Mouse (Mus musculus) embryonic facial prominence, embryonic 15.5 days (tissue): Measurements from ENCODE around the gene Tekt5. TPM values are rescaled to one million over a fixed set of nuclear protein-coding genes. Genes with fewer than 3 reads are reported as not detected.

Experiments used
- ATAC-seq: fragments of 200-750 bp; cut with Nextera tagmentation; 2 replicates; pipeline ENCODE4 v1.8.0; 2017; ENCODE audit warnings: low read depth, moderate TSS enrichment; ENCODE audit not compliant: insufficient number of reproducible peaks, low FRiP score, low TSS enrichment
- H3K27ac ChIP-seq: fragments of 300-500 bp; sonication (generic); replicated peaks from 2 replicates; pipeline ENCODE4 v1.5.1; 2015; ENCODE audit warnings: mild to moderate bottlenecking, inconsistent platforms
- H3K27me3 ChIP-seq: fragments of 300-500 bp; sonication (generic); 2 replicates; pipeline ENCODE4 v1.6.1; 2015; ENCODE audit warnings: inconsistent platforms
- H3K36me3 ChIP-seq: fragments of 300-500 bp; sonication (generic); 2 replicates; pipeline ENCODE4 v1.6.1; 2015; ENCODE audit warnings: mild to moderate bottlenecking, inconsistent platforms
- H3K4me1 ChIP-seq: fragments of 300-500 bp; sonication (generic); 2 replicates; pipeline ENCODE4 v1.6.1; 2015; ENCODE audit warnings: inconsistent platforms
- H3K4me2 ChIP-seq: fragments of 300-500 bp; sonication (generic); replicated peaks from 2 replicates; pipeline ENCODE4 v1.6.1; 2015; ENCODE audit warnings: mild to moderate bottlenecking, inconsistent platforms
- H3K4me3 ChIP-seq: fragments of 300-500 bp; sonication (generic); replicated peaks from 2 replicates; pipeline ENCODE4 v1.5.1; 2015; ENCODE audit warnings: mild to moderate bottlenecking, inconsistent platforms
- H3K9ac ChIP-seq: fragments of 300-500 bp; sonication (generic); 2 replicates; pipeline ENCODE4 v1.6.1; 2015; ENCODE audit warnings: inconsistent platforms
- H3K9me3 ChIP-seq: fragments of 300-500 bp; sonication (generic); replicated peaks from 2 replicates; pipeline ENCODE4 v1.6.1; 2016; ENCODE audit warnings: inconsistent platforms
- WGBS: fragments of 180-500 bp; shearing (Covaris S2); methylation state at CpG from one replicate; pipeline ENCODE4 v1.1.7; 2015; 5-methylcytosine and 5-hydroxymethylcytosine counted together
- polyA plus RNA-seq: library from polyadenylated mRNA; unstranded; fragments of >200 nt; fragmentation: Nextera tagmentation; extraction: Ambion mirVana; gene quantifications from 2 replicates; pipeline ENCODE4 v1.2.1, GENCODE M21; 2015

Tekt5 gene
- polyA plus RNA-seq, 1 experiment from 2014 or later: 2.6 TPM

GRCm38 (mm10) chr16:10416866-10417265 lies 21.6 kb upstream of the Tekt5 start:
- no peaks in the 10 kb centered on the region for H3K9me3 ChIP-seq

DNA sequence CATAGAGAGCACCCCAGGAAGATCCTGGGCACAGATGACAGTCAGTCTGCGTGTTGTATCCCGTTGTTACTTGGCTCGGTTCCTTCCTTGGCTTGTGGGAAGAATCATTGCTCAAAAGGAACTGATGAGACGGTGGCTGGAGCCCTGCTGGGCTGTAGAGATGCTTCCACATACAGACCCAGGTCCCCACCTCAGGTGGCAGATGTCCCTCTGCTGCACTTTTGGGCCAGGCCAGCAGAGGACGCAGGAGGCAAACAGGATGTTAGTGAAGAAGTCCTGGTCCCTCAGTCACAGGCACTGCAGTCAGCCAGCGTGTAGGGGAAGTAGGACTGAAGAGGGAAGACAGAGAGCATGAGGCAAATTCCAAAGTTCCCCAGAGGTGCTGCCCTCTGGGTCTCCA lies 20.7 kb upstream of the Tekt5 start:
- Histone ChIP-seq H3K4me3 (no peak overlapping the region), H3K4me2 (no peak overlapping the region), H3K36me3 (peaks cover 74% of the 10 kb centered on the region), H3K9me3 (no peaks in the 10 kb centered on the region), H3K9ac (no peak overlapping the region), H3K27me3 (no peaks in the 10 kb centered on the region), H3K4me1 (peaks cover 9% of the 10 kb centered on the region), H3K27ac (no peak overlapping the region)
- WGBS: 73% methylated on average over 6 of the region's 6 CpGs
- no peak for ATAC-seq

More at GRCm38 (mm10) chr16:10416866-10417265, 21.6 kb upstream of the Tekt5 start:
- Histone ChIP-seq H3K27ac (no peak overlapping the region), H3K36me3 (peaks cover 83% of the 10 kb centered on the region), H3K4me1 (peaks cover 9% of the 10 kb centered on the region), H3K27me3 (no peaks in the 10 kb centered on the region), H3K9ac (no peak overlapping the region), H3K4me3 (no peak overlapping the region), H3K4me2 (no peak overlapping the region)
- 96% methylated on average over 4 of the region's 4 CpGs for WGBS
- no peak for ATAC-seq

GRCm38 (mm10) chr16:10411764-10412746 lies 16.8 kb upstream of the Tekt5 start, which contains the start of gene Nubp1:
TSS of gene Nubp1 (plus strand) at chr16:10411948.
- Histone ChIP-seq H3K27ac (peak within 1 kb of the TSS; percentile 93), H3K36me3 (peaks cover 36% of the 10 kb centered on the region), H3K4me2 (peak within 1 kb of the TSS; percentile 75), H3K27me3 (no peaks in the 10 kb centered on the region), H3K4me1 (peaks cover 9% of the 10 kb centered on the region), H3K9ac (peak within 1 kb of the TSS; percentile 71), H3K4me3 (peak within 1 kb of the TSS; percentile 93), H3K9me3 (no peaks in the 10 kb centered on the region)
- WGBS: 2% methylated on average over 56 of the region's 56 CpGs
- ATAC-seq: peak; percentile 95

- Histone ChIP-seq H3K9me3 (no peaks in the 10 kb centered on the region), H3K27ac (no peak overlapping the region), H3K4me1 (peaks cover 9% of the 10 kb centered on the region), H3K27me3 (peaks cover 9% of the 10 kb centered on the region), H3K9ac (no peak overlapping the region), H3K4me3 (no peak overlapping the region), H3K4me2 (no peak overlapping the region), H3K36me3 (no peaks in the 10 kb centered on the region)
- 27% methylated on average over 7 of the region's 7 CpGs for WGBS
- no peak for ATAC-seq
Measured at GRCm38 (mm10) chr16:10399160-10399559, 3.9 kb upstream of the Tekt5 start.

- H3K9ac ChIP-seq: no peak overlapping the region
- no peak overlapping the region for H3K4me2 ChIP-seq
- H3K4me3 ChIP-seq: no peak overlapping the region
- H3K36me3 ChIP-seq: no peaks in the 10 kb centered on the region
- H3K9me3 ChIP-seq: no peaks in the 10 kb centered on the region
- ATAC-seq: no peak
- H3K27me3 ChIP-seq: peaks cover 9% of the 10 kb centered on the region
- 63% methylated on average over 5 of the region's 5 CpGs for WGBS
- peaks cover 9% of the 10 kb centered on the region for H3K4me1 ChIP-seq
- H3K27ac ChIP-seq: no peak overlapping the region
Measured at GRCm38 (mm10) chr16:10398755-10399154, 3.5 kb upstream of the Tekt5 start.

DNA sequence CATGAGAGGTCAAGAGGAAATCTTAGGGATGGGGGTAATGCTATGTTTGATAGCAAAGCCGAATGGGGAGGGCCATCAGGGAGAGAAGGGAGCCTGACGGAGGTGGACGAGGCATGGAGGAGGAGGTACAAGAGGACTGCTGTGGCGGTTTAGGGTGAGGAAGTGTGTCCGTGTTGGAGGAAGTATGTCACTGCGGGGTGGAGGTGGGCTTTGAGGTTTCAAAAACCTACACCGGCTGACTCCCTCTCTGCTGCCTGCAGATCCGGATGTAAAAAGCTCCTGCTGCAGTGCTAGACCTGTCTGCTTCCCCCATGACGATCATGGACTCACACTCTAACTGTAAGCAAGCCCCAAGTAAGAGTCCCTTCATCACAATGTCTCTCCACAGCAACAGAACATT lies 2.7 kb downstream of the Tekt5 start:
- peaks cover 9% of the 10 kb centered on the region for H3K4me1 ChIP-seq
- no peaks in the 10 kb centered on the region for H3K9me3 ChIP-seq
- no peaks in the 10 kb centered on the region for H3K36me3 ChIP-seq
- 73% methylated on average over 9 of the region's 9 CpGs for WGBS
- H3K9ac ChIP-seq: no peak overlapping the region
- H3K4me2 ChIP-seq: no peak overlapping the region
- H3K4me3 ChIP-seq: no peak overlapping the region
- peaks cover 9% of the 10 kb centered on the region for H3K27me3 ChIP-seq
- no peak overlapping the region for H3K27ac ChIP-seq
- ATAC-seq: no peak

GRCm38 (mm10) chr16:10388634-10389365 lies 6.5 kb downstream of the Tekt5 start:
- no peak overlapping the region for H3K9ac ChIP-seq
- no peaks in the 10 kb centered on the region for H3K27me3 ChIP-seq
- no peak overlapping the region for H3K4me2 ChIP-seq
- no peaks in the 10 kb centered on the region for H3K36me3 ChIP-seq
- 93% methylated on average over 6 of the region's 6 CpGs for WGBS
- H3K27ac ChIP-seq: no peak overlapping the region
- no peak for ATAC-seq
- no peaks in the 10 kb centered on the region for H3K9me3 ChIP-seq
- no peak overlapping the region for H3K4me3 ChIP-seq
- peaks cover 15% of the 10 kb centered on the region for H3K4me1 ChIP-seq

GRCm38 (mm10) chr16:10385261-10385660 lies 10.0 kb downstream of the Tekt5 start:
- ATAC-seq: no peak
- H3K4me1 ChIP-seq: peaks cover 15% of the 10 kb centered on the region
- H3K36me3 ChIP-seq: no peaks in the 10 kb centered on the region
- H3K9ac ChIP-seq: no peak overlapping the region
- no peaks in the 10 kb centered on the region for H3K9me3 ChIP-seq
- H3K4me2 ChIP-seq: no peak overlapping the region
- 60% methylated on average over 12 of the region's 12 CpGs for WGBS
- no peak overlapping the region for H3K4me3 ChIP-seq
- peak overlapping the region; percentile 75 for H3K27ac ChIP-seq
- H3K27me3 ChIP-seq: no peaks in the 10 kb centered on the region

GRCm38 (mm10) chr16:10384544-10384943 lies 10.7 kb downstream of the Tekt5 start:
- peaks cover 15% of the 10 kb centered on the region for H3K4me1 ChIP-seq
- WGBS: 42% methylated on average over 3 of the region's 3 CpGs
- H3K4me3 ChIP-seq: no peak overlapping the region
- H3K36me3 ChIP-seq: no peaks in the 10 kb centered on the region
- H3K27ac ChIP-seq: peak overlapping the region; percentile 75
- H3K4me2 ChIP-seq: peak overlapping the region; percentile 24
- no peak for ATAC-seq
- H3K9me3 ChIP-seq: no peaks in the 10 kb centered on the region
- H3K27me3 ChIP-seq: no peaks in the 10 kb centered on the region
- no peak overlapping the region for H3K9ac ChIP-seq

- ATAC-seq: no peak
- no peak overlapping the region for H3K27ac ChIP-seq
- H3K27me3 ChIP-seq: no peaks in the 10 kb centered on the region
- H3K4me1 ChIP-seq: peaks cover 15% of the 10 kb centered on the region
- H3K4me2 ChIP-seq: peak overlapping the region; percentile 24
- peak overlapping the region; percentile 12 for H3K4me3 ChIP-seq
- no peaks in the 10 kb centered on the region for H3K36me3 ChIP-seq
- H3K9me3 ChIP-seq: no peaks in the 10 kb centered on the region
- 30% methylated on average over 8 of the region's 8 CpGs for WGBS
- no peak overlapping the region for H3K9ac ChIP-seq
Measured at GRCm38 (mm10) chr16:10384060-10384497, 11.2 kb downstream of the Tekt5 start.

GRCm38 (mm10) chr16:10379531-10379930 lies 15.8 kb downstream of the Tekt5 start:
- 42% methylated on average over 2 of the region's 2 CpGs for WGBS
- H3K4me1 ChIP-seq: peaks cover 31% of the 10 kb centered on the region
- no peak for ATAC-seq
- no peak overlapping the region for H3K4me2 ChIP-seq
- no peaks in the 10 kb centered on the region for H3K27me3 ChIP-seq
- no peak overlapping the region for H3K27ac ChIP-seq
- no peaks in the 10 kb centered on the region for H3K36me3 ChIP-seq
- H3K9me3 ChIP-seq: no peaks in the 10 kb centered on the region
- no peak overlapping the region for H3K9ac ChIP-seq
- H3K4me3 ChIP-seq: no peak overlapping the region
